In the genomic region with DNA sequence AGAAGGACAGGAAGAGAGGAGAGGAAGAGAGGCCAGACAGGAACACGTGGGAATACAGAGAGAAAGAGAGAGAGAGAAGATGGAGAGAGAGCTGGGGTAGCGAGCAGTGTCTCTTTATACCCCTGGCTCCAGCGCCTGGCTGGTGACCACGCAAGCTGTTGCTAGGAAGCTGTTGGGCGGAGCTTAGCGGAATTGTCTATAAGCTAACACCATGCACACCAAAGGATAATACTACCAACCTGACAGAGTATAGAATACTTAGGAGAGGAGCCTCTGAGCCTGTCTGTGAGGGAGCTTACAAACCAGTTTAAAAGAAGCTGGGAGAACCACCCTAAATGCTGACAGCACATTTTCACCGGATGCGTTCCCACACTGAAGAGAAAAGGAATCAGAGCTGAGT, we compare ENCODE assay signal across 10 mouse cellular contexts.
DNase-seq lines count a peak whose midpoint lies in the region; ATAC-seq and TF ChIP-seq lines count a peak whose summit lies in the region.
"Had no signal": no experiment of that assay in that cellular context is flagged by ENCODE, and none has a peak within 500 bp of the region (broad histone marks: within the 10 kb centered on the region; RNA-seq: fewer than 3 reads in every experiment).

No protein-coding gene starts in this region.

- no peaks in the 10 kb centered on the region for H3K9me3 ChIP-seq in heart, embryonic 12.5 days (replicated peaks)
- H3K9me3 ChIP-seq in midbrain, embryonic 13.5 days: no peaks in the 10 kb centered on the region
- H3K9me3 ChIP-seq in liver, postnatal 0 days (ENCODE audit: low read length): no peaks in the 10 kb centered on the region

- peak; percentile 5 to 27 for DNase-seq in heart, postnatal 10 days
- peak; percentile 53 for DNase-seq in brain, embryonic 14.5 days (ENCODE audit: low read depth)
- peak; percentile 36 to 48 for DNase-seq in kidney, postnatal 4 days
- no peak for DNase-seq in liver, postnatal 0 days
- DNase-seq in urinary bladder, postnatal 36 days (ENCODE audit: low spot score in 2 of 2): no peak
- DNase-seq: thymus, adult 18-20 months had no signal

- ATAC-seq in heart, embryonic 12.5 days (ENCODE audit: insufficient number of reproducible peaks, low FRiP score): no peak
- ATAC-seq in midbrain, embryonic 13.5 days: peak; percentile 77; the same call in 1 of the 2 replicates
- ATAC-seq in liver, postnatal 0 days: no peak
- no peak for ATAC-seq in cerebellum, adult (ENCODE audit: insufficient number of reproducible peaks, low FRiP score, low TSS enrichment)

- TF ChIP-seq EP300 in liver, postnatal 0 days (IDR thresholded peaks at IDR 0.05; ENCODE audit: low read depth): no peak

- no peak overlapping the region for H3K4me2 ChIP-seq in heart, embryonic 12.5 days
- peak overlapping the region; percentile 24; the same call in 1 of the 2 replicates for H3K4me2 ChIP-seq in midbrain, embryonic 13.5 days (replicated peaks)
- H3K4me2 ChIP-seq in liver, postnatal 0 days (ENCODE audit: low read depth, low read length): no peak overlapping the region

- H3K27ac ChIP-seq in heart, embryonic 12.5 days (ENCODE audit: poor library complexity, severe bottlenecking): no peak overlapping the region
- H3K27ac ChIP-seq in midbrain, embryonic 13.5 days: no peak overlapping the region
- H3K27ac ChIP-seq in liver, postnatal 0 days (ENCODE audit: low read depth): no peak overlapping the region

- H3K4me3 ChIP-seq in heart, embryonic 12.5 days: no peak overlapping the region
- no peak overlapping the region for H3K4me3 ChIP-seq in midbrain, embryonic 13.5 days (replicated peaks)
- H3K4me3 ChIP-seq in liver, postnatal 0 days (ENCODE audit: low read depth, low read length): no peak overlapping the region

- H3K36me3 ChIP-seq in heart, embryonic 12.5 days: no peaks in the 10 kb centered on the region
- no peaks in the 10 kb centered on the region for H3K36me3 ChIP-seq in midbrain, embryonic 13.5 days
- no peaks in the 10 kb centered on the region for H3K36me3 ChIP-seq in liver, postnatal 0 days (replicated peaks; ENCODE audit: insufficient read depth, low read length)

- H3K4me1 ChIP-seq in heart, embryonic 12.5 days (replicated peaks): no peaks in the 10 kb centered on the region
- no peaks in the 10 kb centered on the region for H3K4me1 ChIP-seq in midbrain, embryonic 13.5 days (replicated peaks)
- no peaks in the 10 kb centered on the region for H3K4me1 ChIP-seq in liver, postnatal 0 days (ENCODE audit: insufficient read depth)

- no peak for TF ChIP-seq POLR2A in brain, embryonic 14.5 days (IDR thresholded peaks at IDR 0.05; ENCODE audit: borderline replicate concordance, extremely low read depth, insufficient read depth, insufficient read length, poor library complexity, severe bottlenecking)

- intact Hi-C loops in heart, postnatal 10 days (cut with DNase I): no loop called here

- H3K9ac ChIP-seq in heart, embryonic 12.5 days: no peak overlapping the region
- no peak overlapping the region for H3K9ac ChIP-seq in midbrain, embryonic 13.5 days (replicated peaks)
- no peak overlapping the region for H3K9ac ChIP-seq in liver, postnatal 0 days (replicated peaks)

- 63% methylated on average over 8 of the region's 8 CpGs for WGBS in heart, embryonic 12.5 days
- 47% methylated on average over 8 of the region's 8 CpGs for whole genome bisulfite sequencing in midbrain, embryonic 13.5 days
- WGBS in liver, postnatal 0 days (ENCODE audit: insufficient replicate concordance): 59% methylated on average over 8 of the region's 8 CpGs

- H3K27me3 ChIP-seq in heart, embryonic 12.5 days (replicated peaks): no peaks in the 10 kb centered on the region
- H3K27me3 ChIP-seq in midbrain, embryonic 13.5 days: no peaks in the 10 kb centered on the region
- no peaks in the 10 kb centered on the region for H3K27me3 ChIP-seq in liver, postnatal 0 days (ENCODE audit: insufficient read depth, low read length)
- H3K27me3 ChIP-seq: CH12.LX had no signal

- TF ChIP-seq CTCF in brain, embryonic 14.5 days (IDR thresholded peaks at IDR 0.05; ENCODE audit: borderline replicate concordance, extremely low read depth, insufficient read depth, insufficient read length): no peak
- TF ChIP-seq CTCF in liver, postnatal 0 days (IDR thresholded peaks at IDR 0.05; ENCODE audit: low read depth): no peak

Comparison
In these comparisons a context has a peak if more than half of its experiments do, and no peak if none do; other contexts are left out.
1. DNase-seq: peak in heart, postnatal 10 days (2 of 2), brain, embryonic 14.5 days (single experiment) and kidney, postnatal 4 days (2 of 2); none in liver, postnatal 0 days (single experiment) and urinary bladder, postnatal 36 days (0 of 2).